Mouse (Mus musculus) cerebellum, postnatal 4 days (tissue): Measurements from ENCODE around the gene Ambra1.

Source experiments
- DNase-seq, 2 experiments: peaks; one replicate each; pipeline ENCODE4 v3.0.0; 2022; ENCODE audit warnings: low spot score in 2 of 2, mixed read lengths in 1 of 2

Ambra1 gene

GRCm38 (mm10) chr2:91735221-91735620, 5.3 kb downstream of the Ambra1 start:
- DNase-seq: no peak

- no peak for DNase-seq
Measured at GRCm38 (mm10) chr2:91739586-91739985, 9.7 kb downstream of the Ambra1 start.

GRCm38 (mm10) chr2:91744686-91745085, 14.8 kb downstream of the Ambra1 start:
- DNase-seq: no peak

- no peak for DNase-seq
Measured at GRCm38 (mm10) chr2:91749811-91750261, 19.9 kb downstream of the Ambra1 start.

GRCm38 (mm10) chr2:91771921-91772705, 42.2 kb downstream of the Ambra1 start:
- no peak for DNase-seq

- no peak for DNase-seq
Measured at GRCm38 (mm10) chr2:91773309-91773708, 43.4 kb downstream of the Ambra1 start.

- DNase-seq: no peak
Measured at GRCm38 (mm10) chr2:91779166-91779565, 49.2 kb downstream of the Ambra1 start.

GRCm38 (mm10) chr2:91791621-91792020, 61.7 kb downstream of the Ambra1 start:
- no peak for DNase-seq

- no peak for DNase-seq
Measured at GRCm38 (mm10) chr2:91792346-91792745, 62.4 kb downstream of the Ambra1 start.

GRCm38 (mm10) chr2:91794466-91794865, 64.5 kb downstream of the Ambra1 start:
- no peak for DNase-seq

GRCm38 (mm10) chr2:91795091-91795490, 65.2 kb downstream of the Ambra1 start:
- DNase-seq: no peak

GRCm38 (mm10) chr2:91811433-91811832, 81.5 kb downstream of the Ambra1 start:
- DNase-seq: no peak

- no peak for DNase-seq
Measured at GRCm38 (mm10) chr2:91816741-91817140, 86.8 kb downstream of the Ambra1 start.

- DNase-seq: no peak
Measured at GRCm38 (mm10) chr2:91832227-91832626, 102.3 kb downstream of the Ambra1 start.

- DNase-seq: no peak
Measured at GRCm38 (mm10) chr2:91834272-91834671, 104.3 kb downstream of the Ambra1 start.

GRCm38 (mm10) chr2:91835031-91835430, 105.1 kb downstream of the Ambra1 start:
- DNase-seq: no peak

GRCm38 (mm10) chr2:91835631-91836030, 105.7 kb downstream of the Ambra1 start:
- DNase-seq: no peak

GRCm38 (mm10) chr2:91844085-91844484, 114.2 kb downstream of the Ambra1 start:
- DNase-seq: no peak

- peak in 1 of 2 experiments; percentile 2 for DNase-seq
Measured at GRCm38 (mm10) chr2:91852446-91853191, 122.7 kb downstream of the Ambra1 start.

- no peak for DNase-seq
Measured at GRCm38 (mm10) chr2:91854575-91854974, 124.6 kb downstream of the Ambra1 start.

- no peak for DNase-seq
Measured at GRCm38 (mm10) chr2:91856958-91857357, 127.0 kb downstream of the Ambra1 start.

GRCm38 (mm10) chr2:91859423-91859822, 129.5 kb downstream of the Ambra1 start:
- no peak for DNase-seq

- DNase-seq: peak in 1 of 2 experiments; percentile 34
Measured at GRCm38 (mm10) chr2:91870754-91871153, 140.8 kb downstream of the Ambra1 start.
